Mouse (Mus musculus) midbrain, embryonic 14.5 days (tissue): ENCODE data around the gene Wars. TPM values are rescaled to one million over a fixed set of nuclear protein-coding genes. Genes with fewer than 3 reads are reported as not detected.

Experiments
- microRNA counts: library from miRNA; unstranded; fragments of <30 nt; microRNA quantifications from one replicate; lab custom pipeline; 2016
- microRNA-seq: library from miRNA; unstranded; fragments of <30 nt; microRNA quantifications from one replicate; pipeline ENCODE4, GENCODE M21; 2016
- polyA plus RNA-seq: library from polyadenylated mRNA; unstranded; fragments of >200 nt; fragmentation: Nextera tagmentation; extraction: Ambion mirVana; gene quantifications from 2 replicates; pipeline ENCODE4 v1.2.1, GENCODE M21; 2014

Wars gene
- polyA plus RNA-seq, 1 experiment from 2014 or later = 110 TPM

MicroRNA genes within 50 kb of the gene (microRNA counts, 519-probe panel; counts per million panel counts)
- microRNA mmu-miR-345-3p (lab: Ali Mortazavi, UCI) (not detected), microRNA mmu-miR-345-5p (lab: Ali Mortazavi, UCI) (4,342 counts per million, percentile 32 among the panel's probes with 10 or more counts)

Small RNA genes within 50 kb of the gene (microRNA-seq; reads per million reads assigned to microRNA genes)
- gene Mir345 = 136 reads per million, percentile 60 among the genes with 10 or more reads in this experiment

Other genes starting within 250 kb of the Wars start
- gene Degs2, start 191.9 kb downstream of the Wars start, polyA plus RNA-seq = 2.5 and 2.8 TPM in 2 replicates
- gene Yy1, start 101.2 kb downstream of the Wars start, polyA plus RNA-seq = 15.1 and 16.6 TPM in 2 replicates
- gene Slc25a29, start 58.3 kb downstream of the Wars start, polyA plus RNA-seq = 19.9 and 20.0 TPM in 2 replicates
- gene Slc25a47, start 58.1 kb downstream of the Wars start, polyA plus RNA-seq = 10.9 and 11.1 TPM in 2 replicates
- gene Wdr25, start 543 bp downstream of the Wars start, polyA plus RNA-seq = 3.7 and 4.3 TPM in 2 replicates
- gene Begain, start 174.0 kb upstream of the Wars start, polyA plus RNA-seq = 27.3 and 33.1 TPM in 2 replicates